Mouse (Mus musculus) olfactory bulb, adult 2 months (tissue): ENCODE data around the gene Cbx7.

ENCODE experiments used
- CTCF ChIP-seq: fragments of 200-500 bp; IDR thresholded peaks from 2 replicates; pipeline ENCODE4 v1.5.1; 2012; ENCODE audit warnings: low read depth, mild to moderate bottlenecking, low read length, moderate library complexity; ENCODE audit not compliant: insufficient read depth
- POLR2A ChIP-seq: fragments of 200-500 bp; IDR thresholded peaks from 2 replicates; pipeline ENCODE4 v1.6.1; 2012; ENCODE audit warnings: mild to moderate bottlenecking, low read depth, low read length, moderate library complexity; ENCODE audit not compliant: insufficient read depth

DNA sequence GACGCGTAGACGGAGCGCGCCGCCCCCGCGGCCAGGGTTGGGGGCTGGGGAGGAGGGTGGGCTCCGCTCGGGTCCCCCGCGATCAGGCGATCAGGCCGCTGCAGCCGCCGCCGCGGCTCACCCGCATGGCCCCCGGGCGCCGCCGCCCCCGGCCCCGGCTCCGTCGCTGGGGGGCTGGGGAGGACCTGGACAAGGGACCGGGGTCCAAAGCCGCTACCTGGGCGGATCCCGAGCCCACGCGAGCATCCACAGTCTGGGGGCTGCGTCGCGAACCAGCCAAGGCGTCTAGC lies 43.1 kb upstream of the Cbx7 start:
- TF ChIP-seq CTCF = no peak
- TF ChIP-seq POLR2A = no peak
